Mouse (Mus musculus): ENCODE results near the gene Nkx2-1. TPM values are rescaled to one million over a fixed set of nuclear protein-coding genes. Genes with fewer than 3 reads are reported as not detected.

Gene Nkx2-1
- polyA plus RNA-seq, 1 experiment from 2014 or later: 0.11 TPM

DNA sequence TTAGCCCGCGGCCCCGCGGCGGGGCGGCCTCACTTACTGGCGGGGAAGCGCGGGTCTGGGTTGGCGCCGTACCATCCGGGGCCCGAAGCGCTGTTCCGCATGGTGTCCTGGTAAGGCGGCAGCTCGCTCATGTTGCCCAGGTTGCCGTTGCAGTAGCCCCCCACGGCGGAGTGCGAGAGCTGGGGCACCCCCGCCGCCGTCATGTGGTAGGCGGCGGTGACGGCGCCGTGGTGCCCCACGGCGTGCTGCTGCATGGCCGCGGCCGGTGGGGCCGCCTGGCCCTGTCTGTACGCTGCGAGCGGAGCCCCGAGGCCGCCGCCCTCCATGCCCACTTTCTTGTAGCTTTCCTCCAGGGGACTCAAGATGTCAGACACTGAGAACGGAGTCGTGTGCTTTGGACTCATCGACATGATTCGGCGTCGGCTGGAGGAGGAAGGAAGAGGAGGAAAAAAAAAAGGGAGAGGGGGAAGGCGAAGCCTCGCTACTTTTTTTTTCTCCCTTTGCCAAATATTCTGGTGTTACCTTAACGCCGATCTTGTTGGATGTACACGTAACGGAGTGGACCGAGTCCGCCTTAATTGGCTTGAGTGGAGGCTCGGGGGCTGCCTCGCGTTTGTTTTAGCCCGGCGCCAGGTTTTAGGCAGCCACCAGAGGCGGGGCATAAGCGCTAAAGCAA is 1.9 kb downstream of the Nkx2-1 start:
- H3K4me1 ChIP-seq (replicated peaks; ENCODE audit: control insufficient read depth, insufficient read depth, low read length): peaks cover 2% of the 10 kb centered on the region; the same call in 1 of the 2 replicates
- no peaks in the 10 kb centered on the region for H3K36me3 ChIP-seq (ENCODE audit: control insufficient read depth, insufficient read depth, low read length)
- H3K27ac ChIP-seq (ENCODE audit: low read depth, low read length): no peak overlapping the region
- under 1% methylated on average over 62 of the region's 62 CpGs for WGBS
- peaks cover 96% of the 10 kb centered on the region for H3K27me3 ChIP-seq (ENCODE audit: control insufficient read depth, insufficient read depth, low read length)
- no peak overlapping the region for H3K4me3 ChIP-seq (ENCODE audit: low read depth, low read length)
- no peak overlapping the region for H3K9ac ChIP-seq (ENCODE audit: low read depth, low read length)
- peak; percentile 66 for DNase-seq (ENCODE audit: low spot score)
- H3K4me2 ChIP-seq (replicated peaks; ENCODE audit: low read depth, low read length): 0 out of 2 replicates have a peak overlapping the region, but pooled peaks have one; percentile 13
- no peaks in the 10 kb centered on the region for H3K9me3 ChIP-seq (ENCODE audit: control insufficient read depth, low read length)
- ATAC-seq (ENCODE audit: low FRiP score): peak; percentile 46; the same call in 1 of the 2 replicates

DNA sequence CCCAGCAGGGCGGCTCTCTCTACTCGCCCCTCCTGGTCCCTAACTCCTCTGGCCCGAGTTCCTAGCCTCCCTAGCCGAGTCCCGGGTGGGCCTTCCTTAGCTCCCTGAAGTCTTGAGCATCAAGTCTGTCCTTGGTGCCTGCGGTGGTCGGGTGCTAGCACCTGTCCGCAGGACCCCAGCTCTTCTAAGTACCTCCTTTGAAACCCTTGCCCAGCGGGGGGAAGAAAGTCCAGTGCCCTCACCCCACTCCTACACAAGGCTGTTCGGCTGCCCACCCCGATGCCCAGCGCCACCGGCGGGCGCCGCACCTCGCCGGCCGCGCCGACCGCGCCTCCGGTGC is 2.4 kb downstream of the Nkx2-1 start:
- Histone ChIP-seq H3K9ac (ENCODE audit: low read depth, low read length) (no peak overlapping the region), H3K27me3 (ENCODE audit: control insufficient read depth, insufficient read depth, low read length) (peaks cover 96% of the 10 kb centered on the region), H3K4me2 (replicated peaks; ENCODE audit: low read depth, low read length) (0 out of 2 replicates have a peak overlapping the region, but pooled peaks have one; percentile 13), H3K36me3 (ENCODE audit: control insufficient read depth, insufficient read depth, low read length) (no peaks in the 10 kb centered on the region), H3K4me3 (ENCODE audit: low read depth, low read length) (no peak overlapping the region), H3K9me3 (ENCODE audit: control insufficient read depth, low read length) (no peaks in the 10 kb centered on the region), H3K27ac (ENCODE audit: low read depth, low read length) (no peak overlapping the region), H3K4me1 (replicated peaks; ENCODE audit: control insufficient read depth, insufficient read depth, low read length) (peaks cover 2% of the 10 kb centered on the region; the same call in 1 of the 2 replicates)
- DNase-seq (ENCODE audit: low spot score) (no peak), ATAC-seq (ENCODE audit: low FRiP score) (peak; percentile 39)
- under 1% methylated on average over 21 of the region's 24 CpGs for WGBS

DNA sequence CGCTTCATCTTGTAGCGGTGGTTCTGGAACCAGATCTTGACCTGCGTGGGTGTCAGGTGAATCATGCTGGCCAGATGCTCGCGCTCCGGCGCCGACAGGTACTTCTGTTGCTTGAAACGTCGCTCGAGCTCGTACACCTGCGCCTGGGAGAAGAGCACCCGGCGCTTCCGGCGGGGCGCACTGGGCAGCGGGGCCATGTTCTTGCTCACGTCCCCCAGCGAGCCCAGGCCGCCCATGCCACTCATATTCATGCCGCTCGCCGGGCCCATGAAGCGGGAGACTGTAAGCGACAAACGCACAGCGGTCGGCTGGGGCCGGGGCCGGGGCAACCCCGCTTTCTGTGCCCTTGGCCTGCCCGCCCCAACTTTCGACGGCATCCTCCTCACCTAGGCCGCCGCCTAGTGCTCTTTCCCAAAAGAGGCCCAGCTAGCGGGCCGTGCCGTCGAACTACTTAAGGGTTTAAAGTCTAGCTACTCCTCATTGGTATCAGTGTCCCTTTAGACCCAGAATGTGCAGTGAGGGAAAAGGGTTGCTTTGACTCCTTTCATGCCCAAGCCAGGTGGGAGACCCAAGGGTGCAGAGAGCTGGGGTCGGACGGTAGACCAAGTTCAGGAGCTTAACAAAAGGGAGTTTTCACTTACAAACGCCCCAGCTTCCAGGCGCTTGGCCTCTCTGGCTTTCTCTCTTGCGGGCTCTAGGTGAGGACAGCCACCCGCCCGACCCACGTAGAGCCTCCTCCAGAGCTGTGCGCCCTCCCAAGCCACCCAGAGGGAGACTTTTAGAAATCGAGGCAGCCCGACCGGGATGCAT is 3.0 kb downstream of the Nkx2-1 start:
- H3K9ac ChIP-seq (ENCODE audit: low read depth, low read length): no peak overlapping the region
- no peak for ATAC-seq (ENCODE audit: low FRiP score)
- peak; percentile 68 for DNase-seq (ENCODE audit: low spot score)
- H3K27me3 ChIP-seq (ENCODE audit: control insufficient read depth, insufficient read depth, low read length): peaks cover 96% of the 10 kb centered on the region
- no peak overlapping the region for H3K27ac ChIP-seq (ENCODE audit: low read depth, low read length)
- H3K4me2 ChIP-seq (replicated peaks; ENCODE audit: low read depth, low read length): no peak overlapping the region
- H3K36me3 ChIP-seq (ENCODE audit: control insufficient read depth, insufficient read depth, low read length): no peaks in the 10 kb centered on the region
- peaks cover 2% of the 10 kb centered on the region; the same call in 1 of the 2 replicates for H3K4me1 ChIP-seq (replicated peaks; ENCODE audit: control insufficient read depth, insufficient read depth, low read length)
- H3K9me3 ChIP-seq (ENCODE audit: control insufficient read depth, low read length): no peaks in the 10 kb centered on the region
- WGBS: 1% methylated on average over 53 of the region's 54 CpGs
- H3K4me3 ChIP-seq (ENCODE audit: low read depth, low read length): no peak overlapping the region

DNA sequence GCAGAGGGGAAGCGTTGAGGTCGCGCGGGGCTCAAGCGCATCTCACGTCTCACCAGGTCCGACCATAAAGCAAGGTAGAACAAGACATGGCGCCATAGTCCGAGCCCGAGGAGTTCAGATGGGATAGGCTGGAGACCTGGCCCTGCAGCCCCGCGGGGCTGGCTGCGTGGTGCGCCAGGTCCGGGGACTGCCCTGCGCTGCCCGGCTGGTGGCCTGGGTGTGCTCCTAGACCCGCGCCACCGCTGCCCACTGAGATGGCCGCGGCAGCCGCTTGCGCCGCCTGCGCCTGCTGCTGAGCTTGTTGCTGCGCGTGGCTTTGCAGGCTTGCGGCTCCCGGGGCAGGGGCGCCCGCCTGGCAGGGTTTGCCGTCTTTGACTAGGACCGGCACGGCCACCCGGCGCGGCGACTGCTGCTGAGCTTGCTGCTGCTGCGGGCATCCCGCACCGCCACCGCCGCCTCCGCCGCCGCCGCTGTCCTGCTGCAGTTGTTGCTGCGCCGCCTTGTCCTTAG is 3.7 kb downstream of the Nkx2-1 start:
- H3K27ac ChIP-seq (ENCODE audit: low read depth, low read length): no peak overlapping the region
- H3K4me1 ChIP-seq (replicated peaks; ENCODE audit: control insufficient read depth, insufficient read depth, low read length): peaks cover 2% of the 10 kb centered on the region; the same call in 1 of the 2 replicates
- ATAC-seq (ENCODE audit: low FRiP score): no peak
- peak; percentile 71 for DNase-seq (ENCODE audit: low spot score)
- no peaks in the 10 kb centered on the region for H3K36me3 ChIP-seq (ENCODE audit: control insufficient read depth, insufficient read depth, low read length)
- no peak overlapping the region for H3K4me3 ChIP-seq (ENCODE audit: low read depth, low read length)
- no peak overlapping the region for H3K9ac ChIP-seq (ENCODE audit: low read depth, low read length)
- H3K4me2 ChIP-seq (replicated peaks; ENCODE audit: low read depth, low read length): no peak overlapping the region
- WGBS: under 1% methylated on average over 50 of the region's 50 CpGs
- peaks cover 96% of the 10 kb centered on the region for H3K27me3 ChIP-seq (ENCODE audit: control insufficient read depth, insufficient read depth, low read length)
- H3K9me3 ChIP-seq (ENCODE audit: control insufficient read depth, low read length): no peaks in the 10 kb centered on the region

DNA sequence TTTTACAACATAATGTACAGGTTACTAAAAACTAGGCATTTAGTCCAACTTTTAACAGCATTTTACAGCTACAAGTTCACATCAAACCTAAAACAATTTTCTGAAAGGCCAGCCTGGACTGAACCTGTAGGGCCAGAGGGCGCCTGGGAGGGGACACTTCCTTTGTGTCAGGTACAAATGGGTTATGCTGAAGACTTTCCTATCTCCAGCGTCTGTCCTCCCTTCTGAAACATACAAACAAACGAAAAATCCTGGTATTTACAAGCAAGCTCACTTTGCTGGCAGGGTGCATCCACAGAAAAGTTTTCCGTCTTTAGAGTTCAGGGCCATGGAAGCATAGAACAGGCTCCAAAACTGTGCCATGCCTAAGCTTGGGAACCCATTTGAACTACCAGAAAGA is 4.6 kb downstream of the Nkx2-1 start:
- H3K27me3 ChIP-seq (ENCODE audit: control insufficient read depth, insufficient read depth, low read length): peaks cover 93% of the 10 kb centered on the region
- no peak overlapping the region for H3K4me2 ChIP-seq (replicated peaks; ENCODE audit: low read depth, low read length)
- no peaks in the 10 kb centered on the region for H3K36me3 ChIP-seq (ENCODE audit: control insufficient read depth, insufficient read depth, low read length)
- DNase-seq (ENCODE audit: low spot score): peak; percentile 54
- ATAC-seq (ENCODE audit: low FRiP score): no peak
- 1% methylated on average over 4 of the region's 4 CpGs for WGBS
- H3K4me1 ChIP-seq (replicated peaks; ENCODE audit: control insufficient read depth, insufficient read depth, low read length): peaks cover 2% of the 10 kb centered on the region; the same call in 1 of the 2 replicates
- H3K9ac ChIP-seq (ENCODE audit: low read depth, low read length): no peak overlapping the region
- H3K4me3 ChIP-seq (ENCODE audit: low read depth, low read length): no peak overlapping the region
- no peak overlapping the region for H3K27ac ChIP-seq (ENCODE audit: low read depth, low read length)
- H3K9me3 ChIP-seq (ENCODE audit: control insufficient read depth, low read length): no peaks in the 10 kb centered on the region

DNA sequence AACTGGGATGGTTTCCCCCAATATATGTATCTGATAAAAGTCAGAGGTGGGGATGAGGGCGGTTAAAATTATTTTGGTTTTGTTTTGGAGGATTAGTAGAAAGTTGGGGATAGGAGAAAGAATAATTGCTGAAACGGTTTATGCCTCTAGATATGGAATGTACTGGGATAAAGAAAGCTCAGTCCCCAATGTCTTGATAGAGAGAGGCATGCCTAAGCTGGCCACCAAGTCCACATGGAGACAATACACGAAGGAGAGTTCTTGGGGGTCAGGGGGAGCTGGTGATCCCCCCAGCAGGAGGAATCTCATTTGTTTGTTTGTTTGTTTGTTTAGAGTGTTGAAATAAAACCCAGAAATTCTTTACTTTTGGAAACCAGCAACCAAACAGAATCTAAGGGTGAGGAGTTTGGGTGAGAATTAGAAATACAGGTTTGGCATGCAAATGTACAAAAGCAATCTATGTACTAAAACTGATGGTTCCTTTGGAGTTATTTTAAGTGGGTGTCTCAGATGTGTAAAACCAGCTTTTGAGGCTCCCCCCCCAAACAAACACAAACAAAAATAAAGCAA is 5.6 kb downstream of the Nkx2-1 start:
- Histone ChIP-seq H3K27ac (ENCODE audit: low read depth, low read length) (no peak overlapping the region), H3K4me2 (replicated peaks; ENCODE audit: low read depth, low read length) (no peak overlapping the region), H3K9ac (ENCODE audit: low read depth, low read length) (no peak overlapping the region), H3K27me3 (ENCODE audit: control insufficient read depth, insufficient read depth, low read length) (peaks cover 94% of the 10 kb centered on the region), H3K9me3 (ENCODE audit: control insufficient read depth, low read length) (no peaks in the 10 kb centered on the region), H3K4me3 (ENCODE audit: low read depth, low read length) (no peak overlapping the region), H3K36me3 (ENCODE audit: control insufficient read depth, insufficient read depth, low read length) (no peaks in the 10 kb centered on the region), H3K4me1 (replicated peaks; ENCODE audit: control insufficient read depth, insufficient read depth, low read length) (peaks cover 2% of the 10 kb centered on the region; the same call in 1 of the 2 replicates)
- 0% methylated on average over 3 of the region's 3 CpGs for WGBS
- DNase-seq (ENCODE audit: low spot score) (peak; percentile 39), ATAC-seq (ENCODE audit: low FRiP score) (no peak)

DNA sequence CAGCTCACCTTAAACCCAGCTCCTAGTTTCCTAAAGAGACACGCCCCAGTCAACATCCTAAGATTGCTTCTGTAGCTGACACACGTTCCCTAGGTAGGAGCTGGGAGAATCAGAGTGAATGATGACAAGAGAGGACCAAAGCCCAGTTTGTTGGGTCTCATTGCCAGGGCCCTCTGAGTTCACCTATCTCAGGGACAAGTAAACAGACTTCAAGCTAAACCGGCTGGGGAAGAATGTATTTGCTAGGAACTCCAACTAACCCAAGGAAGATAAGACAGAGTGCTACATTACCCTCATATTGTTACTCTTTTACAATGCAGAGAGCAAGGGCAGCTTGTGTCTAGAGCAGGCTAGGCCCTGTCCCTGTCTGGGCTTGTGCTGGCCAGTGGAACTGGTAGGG is 6.8 kb downstream of the Nkx2-1 start:
- Histone ChIP-seq H3K9ac (ENCODE audit: low read depth, low read length) (no peak overlapping the region), H3K4me3 (ENCODE audit: low read depth, low read length) (no peak overlapping the region), H3K27me3 (ENCODE audit: control insufficient read depth, insufficient read depth, low read length) (peaks cover 91% of the 10 kb centered on the region), H3K4me1 (replicated peaks; ENCODE audit: control insufficient read depth, insufficient read depth, low read length) (no peaks in the 10 kb centered on the region; the same call in 1 of the 2 replicates), H3K27ac (ENCODE audit: low read depth, low read length) (no peak overlapping the region), H3K9me3 (ENCODE audit: control insufficient read depth, low read length) (no peaks in the 10 kb centered on the region), H3K4me2 (replicated peaks; ENCODE audit: low read depth, low read length) (no peak overlapping the region), H3K36me3 (ENCODE audit: control insufficient read depth, insufficient read depth, low read length) (no peaks in the 10 kb centered on the region)
- ATAC-seq (ENCODE audit: low FRiP score) (no peak), DNase-seq (ENCODE audit: low spot score) (peak; percentile 54)
- WGBS: 3% methylated on average over 3 of the region's 3 CpGs

DNA sequence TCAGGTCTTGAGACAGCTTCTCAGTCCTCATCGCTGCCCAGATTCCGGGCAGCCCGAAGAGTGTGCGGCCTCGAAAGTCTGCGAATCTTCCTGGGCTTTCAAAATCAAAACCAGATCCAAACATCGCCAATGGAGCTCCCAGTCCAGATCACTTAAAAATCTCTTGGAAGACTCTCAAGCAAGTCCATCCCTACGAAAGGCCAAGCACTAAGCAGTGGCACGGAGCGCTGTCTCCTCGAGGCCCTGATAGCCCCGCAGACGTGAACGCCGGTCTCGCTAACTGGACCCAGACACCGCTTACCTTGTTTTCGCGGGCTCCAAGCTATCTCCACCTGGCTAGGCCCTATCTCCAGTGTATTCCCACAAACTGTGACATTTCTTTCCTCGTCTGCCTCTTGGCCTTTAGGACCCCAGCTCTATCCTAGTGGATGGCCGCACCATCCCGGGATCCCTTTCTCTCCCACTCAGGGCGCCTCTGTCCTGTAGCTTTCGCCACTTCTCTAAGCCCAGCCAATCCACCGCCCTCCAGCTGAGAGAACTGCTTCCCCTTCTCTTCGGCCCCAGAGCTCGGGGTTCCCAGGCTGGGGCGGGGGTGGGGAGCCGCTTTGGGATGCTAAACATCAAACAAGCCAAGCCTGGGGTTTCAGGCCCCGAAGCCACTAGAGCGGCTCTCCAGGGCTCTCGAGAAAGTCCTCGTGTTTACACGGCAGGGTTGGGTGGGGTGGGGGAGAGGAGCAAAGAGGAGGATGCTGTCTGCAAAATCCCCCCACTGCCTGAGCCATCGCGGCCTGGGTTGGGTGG is 7.6 kb downstream of the Nkx2-1 start:
- no peak overlapping the region for H3K4me3 ChIP-seq (ENCODE audit: low read depth, low read length)

More for the DNA sequence above, 7.6 kb downstream of the Nkx2-1 start:
- no peaks in the 10 kb centered on the region for H3K36me3 ChIP-seq (ENCODE audit: control insufficient read depth, insufficient read depth, low read length)
- WGBS: under 1% methylated on average over 36 of the region's 36 CpGs
- H3K27me3 ChIP-seq (ENCODE audit: control insufficient read depth, insufficient read depth, low read length): peaks cover 91% of the 10 kb centered on the region
- H3K4me2 ChIP-seq (replicated peaks; ENCODE audit: low read depth, low read length): no peak overlapping the region
- H3K4me1 ChIP-seq (replicated peaks; ENCODE audit: control insufficient read depth, insufficient read depth, low read length): no peaks in the 10 kb centered on the region
- DNase-seq (ENCODE audit: low spot score): peak; percentile 55
- H3K27ac ChIP-seq (ENCODE audit: low read depth, low read length): no peak overlapping the region
- no peak overlapping the region for H3K9ac ChIP-seq (ENCODE audit: low read depth, low read length)
- no peaks in the 10 kb centered on the region for H3K9me3 ChIP-seq (ENCODE audit: control insufficient read depth, low read length)
- ATAC-seq (ENCODE audit: low FRiP score): no peak
